Mouse (Mus musculus): ENCODE data around the gene Zc3h14. TPM values are rescaled to one million over a fixed set of nuclear protein-coding genes. Genes with fewer than 3 reads are reported as not detected.
A peak's percentile ranks its signal among the peaks of the same experiment; 100 is the strongest.

Zc3h14 gene
- polyA plus RNA-seq, 1 experiment from 2014 or later, result 135 TPM

GRCm38 (mm10) chr12:98747380-98747753 is 603 bp downstream of the Zc3h14 start:
- H3K36me3 ChIP-seq (ENCODE audit: control insufficient read depth, insufficient read depth, low read length), result peaks cover 6% of the 10 kb centered on the region
- peak overlapping the region; percentile 76 for H3K4me2 ChIP-seq (ENCODE audit: low read length)
- peak overlapping the region; percentile 90 for H3K9ac ChIP-seq (replicated peaks; ENCODE audit: low read length)
- H3K4me3 ChIP-seq (replicated peaks; ENCODE audit: low read depth, low read length), result peak overlapping the region; percentile 93
- H3K4me1 ChIP-seq (ENCODE audit: control insufficient read depth, insufficient read depth, low read length), result peaks cover 16% of the 10 kb centered on the region
- H3K27me3 ChIP-seq (ENCODE audit: control insufficient read depth, insufficient read depth, low read length), result no peaks in the 10 kb centered on the region
- H3K27ac ChIP-seq (replicated peaks; ENCODE audit: low read depth, low read length), result peak overlapping the region; percentile 92
- WGBS, result 1% methylated on average over 13 of the region's 14 CpGs
- DNase-seq (peak; percentile 59), ATAC-seq (ENCODE audit: low FRiP score, low TSS enrichment) (peak; percentile 61)
- no peaks in the 10 kb centered on the region for H3K9me3 ChIP-seq (ENCODE audit: control insufficient read depth, low read length)

- Histone ChIP-seq H3K4me3 (replicated peaks; ENCODE audit: low read depth, low read length) (no peak overlapping the region), H3K4me1 (ENCODE audit: control insufficient read depth, insufficient read depth, low read length) (no peaks in the 10 kb centered on the region), H3K27ac (replicated peaks; ENCODE audit: low read depth, low read length) (no peak overlapping the region), H3K27me3 (ENCODE audit: control insufficient read depth, insufficient read depth, low read length) (no peaks in the 10 kb centered on the region), H3K9ac (replicated peaks; ENCODE audit: low read length) (no peak overlapping the region), H3K36me3 (ENCODE audit: control insufficient read depth, insufficient read depth, low read length) (peaks cover 84% of the 10 kb centered on the region), H3K4me2 (ENCODE audit: low read length) (no peak overlapping the region), H3K9me3 (ENCODE audit: control insufficient read depth, low read length) (no peaks in the 10 kb centered on the region)
- ATAC-seq (ENCODE audit: low FRiP score, low TSS enrichment), result no peak
- 91% methylated on average over 6 of the region's 6 CpGs for WGBS
- DNase-seq, result no peak
These were observed 10.9 kb downstream of the Zc3h14 start for GRCm38 (mm10) chr12:98757636-98758035.

GRCm38 (mm10) chr12:98759700-98760099 is 12.9 kb downstream of the Zc3h14 start:
- Histone ChIP-seq H3K36me3 (ENCODE audit: control insufficient read depth, insufficient read depth, low read length) (peaks cover 86% of the 10 kb centered on the region), H3K4me3 (replicated peaks; ENCODE audit: low read depth, low read length) (no peak overlapping the region), H3K9me3 (ENCODE audit: control insufficient read depth, low read length) (no peaks in the 10 kb centered on the region), H3K4me1 (ENCODE audit: control insufficient read depth, insufficient read depth, low read length) (no peaks in the 10 kb centered on the region), H3K9ac (replicated peaks; ENCODE audit: low read length) (no peak overlapping the region), H3K27ac (replicated peaks; ENCODE audit: low read depth, low read length) (no peak overlapping the region), H3K27me3 (ENCODE audit: control insufficient read depth, insufficient read depth, low read length) (no peaks in the 10 kb centered on the region), H3K4me2 (ENCODE audit: low read length) (no peak overlapping the region)
- ATAC-seq (ENCODE audit: low FRiP score, low TSS enrichment), result no peak
- 85% methylated on average over 6 of the region's 6 CpGs for WGBS
- DNase-seq, result peak; percentile 31

- ATAC-seq (ENCODE audit: low FRiP score, low TSS enrichment), result no peak
These were observed 19.5 kb downstream of the Zc3h14 start for GRCm38 (mm10) chr12:98766241-98766640.

GRCm38 (mm10) chr12:98777509-98777908 is 30.7 kb downstream of the Zc3h14 start:
- DNase-seq, result no peak
- H3K27ac ChIP-seq (replicated peaks; ENCODE audit: low read depth, low read length), result no peak overlapping the region
- H3K4me2 ChIP-seq (ENCODE audit: low read length), result no peak overlapping the region
- H3K36me3 ChIP-seq (ENCODE audit: control insufficient read depth, insufficient read depth, low read length), result peaks cover 84% of the 10 kb centered on the region
- no peaks in the 10 kb centered on the region for H3K27me3 ChIP-seq (ENCODE audit: control insufficient read depth, insufficient read depth, low read length)
- no peaks in the 10 kb centered on the region for H3K9me3 ChIP-seq (ENCODE audit: control insufficient read depth, low read length)
- WGBS, result 80% methylated on average over 3 of the region's 3 CpGs
- no peak for ATAC-seq (ENCODE audit: low FRiP score, low TSS enrichment)
- no peaks in the 10 kb centered on the region for H3K4me1 ChIP-seq (ENCODE audit: control insufficient read depth, insufficient read depth, low read length)
- no peak overlapping the region for H3K9ac ChIP-seq (replicated peaks; ENCODE audit: low read length)
- H3K4me3 ChIP-seq (replicated peaks; ENCODE audit: low read depth, low read length), result no peak overlapping the region

More at GRCm38 (mm10) chr12:98766241-98766640, 19.5 kb downstream of the Zc3h14 start:
- Histone ChIP-seq H3K4me3 (replicated peaks; ENCODE audit: low read depth, low read length) (no peak overlapping the region), H3K27me3 (ENCODE audit: control insufficient read depth, insufficient read depth, low read length) (no peaks in the 10 kb centered on the region), H3K9ac (replicated peaks; ENCODE audit: low read length) (no peak overlapping the region), H3K4me1 (ENCODE audit: control insufficient read depth, insufficient read depth, low read length) (no peaks in the 10 kb centered on the region), H3K4me2 (ENCODE audit: low read length) (no peak overlapping the region), H3K27ac (replicated peaks; ENCODE audit: low read depth, low read length) (no peak overlapping the region), H3K36me3 (ENCODE audit: control insufficient read depth, insufficient read depth, low read length) (peaks cover 87% of the 10 kb centered on the region), H3K9me3 (ENCODE audit: control insufficient read depth, low read length) (no peaks in the 10 kb centered on the region)
- 93% methylated on average over 2 of the region's 2 CpGs for WGBS
- DNase-seq, result no peak

- H3K9ac ChIP-seq (replicated peaks; ENCODE audit: low read length), result no peak overlapping the region
- H3K4me3 ChIP-seq (replicated peaks; ENCODE audit: low read depth, low read length), result no peak overlapping the region
- no peak for ATAC-seq (ENCODE audit: low FRiP score, low TSS enrichment)
- H3K36me3 ChIP-seq (ENCODE audit: control insufficient read depth, insufficient read depth, low read length), result peaks cover 84% of the 10 kb centered on the region
- peak; percentile 69 for DNase-seq
- H3K4me2 ChIP-seq (ENCODE audit: low read length), result no peak overlapping the region
- H3K4me1 ChIP-seq (ENCODE audit: control insufficient read depth, insufficient read depth, low read length), result no peaks in the 10 kb centered on the region
- H3K27ac ChIP-seq (replicated peaks; ENCODE audit: low read depth, low read length), result no peak overlapping the region
- no peaks in the 10 kb centered on the region for H3K27me3 ChIP-seq (ENCODE audit: control insufficient read depth, insufficient read depth, low read length)
- no peaks in the 10 kb centered on the region for H3K9me3 ChIP-seq (ENCODE audit: control insufficient read depth, low read length)
- 88% methylated on average over 4 of the region's 4 CpGs for WGBS
These were observed 32.4 kb downstream of the Zc3h14 start for GRCm38 (mm10) chr12:98779148-98779547.

GRCm38 (mm10) chr12:98784251-98784650 is 37.5 kb downstream of the Zc3h14 start:
- no peaks in the 10 kb centered on the region for H3K27me3 ChIP-seq (ENCODE audit: control insufficient read depth, insufficient read depth, low read length)
- 95% methylated on average over 1 of the region's 1 CpGs for WGBS
- no peak overlapping the region for H3K4me2 ChIP-seq (ENCODE audit: low read length)
- H3K4me1 ChIP-seq (ENCODE audit: control insufficient read depth, insufficient read depth, low read length), result no peaks in the 10 kb centered on the region
- no peak for DNase-seq
- H3K9me3 ChIP-seq (ENCODE audit: control insufficient read depth, low read length), result no peaks in the 10 kb centered on the region
- H3K9ac ChIP-seq (replicated peaks; ENCODE audit: low read length), result no peak overlapping the region
- H3K36me3 ChIP-seq (ENCODE audit: control insufficient read depth, insufficient read depth, low read length), result peaks cover 84% of the 10 kb centered on the region
- no peak overlapping the region for H3K4me3 ChIP-seq (replicated peaks; ENCODE audit: low read depth, low read length)
- no peak overlapping the region for H3K27ac ChIP-seq (replicated peaks; ENCODE audit: low read depth, low read length)
- no peak for ATAC-seq (ENCODE audit: low FRiP score, low TSS enrichment)

GRCm38 (mm10) chr12:98795731-98796318 is 49.1 kb downstream of the Zc3h14 start:
- no peak overlapping the region for H3K27ac ChIP-seq (replicated peaks; ENCODE audit: low read depth, low read length)
- no peak overlapping the region for H3K4me2 ChIP-seq (ENCODE audit: low read length)
- no peak for ATAC-seq (ENCODE audit: low FRiP score, low TSS enrichment)

GRCm38 (mm10) chr12:98800334-98800733 is 53.6 kb downstream of the Zc3h14 start:
- no peak for ATAC-seq (ENCODE audit: low FRiP score, low TSS enrichment)
- no peaks in the 10 kb centered on the region for H3K9me3 ChIP-seq (ENCODE audit: control insufficient read depth, low read length)
- no peak overlapping the region for H3K9ac ChIP-seq (replicated peaks; ENCODE audit: low read length)
- H3K4me1 ChIP-seq (ENCODE audit: control insufficient read depth, insufficient read depth, low read length), result no peaks in the 10 kb centered on the region
- no peak overlapping the region for H3K4me2 ChIP-seq (ENCODE audit: low read length)
- DNase-seq, result no peak
- no peak overlapping the region for H3K27ac ChIP-seq (replicated peaks; ENCODE audit: low read depth, low read length)
- peaks cover 61% of the 10 kb centered on the region for H3K36me3 ChIP-seq (ENCODE audit: control insufficient read depth, insufficient read depth, low read length)
- H3K27me3 ChIP-seq (ENCODE audit: control insufficient read depth, insufficient read depth, low read length), result no peaks in the 10 kb centered on the region
- no peak overlapping the region for H3K4me3 ChIP-seq (replicated peaks; ENCODE audit: low read depth, low read length)
- WGBS, result 92% methylated on average over 5 of the region's 5 CpGs

More at GRCm38 (mm10) chr12:98795731-98796318, 49.1 kb downstream of the Zc3h14 start:
- H3K4me3 ChIP-seq (replicated peaks; ENCODE audit: low read depth, low read length), result no peak overlapping the region
- peak; percentile 9 for DNase-seq
- no peaks in the 10 kb centered on the region for H3K27me3 ChIP-seq (ENCODE audit: control insufficient read depth, insufficient read depth, low read length)
- 83% methylated on average over 3 of the region's 3 CpGs for WGBS
- H3K9ac ChIP-seq (replicated peaks; ENCODE audit: low read length), result no peak overlapping the region
- H3K9me3 ChIP-seq (ENCODE audit: control insufficient read depth, low read length), result no peaks in the 10 kb centered on the region
- peaks cover 85% of the 10 kb centered on the region for H3K36me3 ChIP-seq (ENCODE audit: control insufficient read depth, insufficient read depth, low read length)
- no peaks in the 10 kb centered on the region for H3K4me1 ChIP-seq (ENCODE audit: control insufficient read depth, insufficient read depth, low read length)

Measured in midbrain, embryonic 14.5 days (tissue).